Mouse (Mus musculus) lung, embryonic 14.5 days (tissue): ENCODE measurements around the gene Gipc1. TPM values are rescaled to one million over a fixed set of nuclear protein-coding genes. Genes with fewer than 3 reads are reported as not detected.
A peak's percentile ranks its signal among the peaks of the same experiment; 100 is the strongest.

Experiments
- ATAC-seq: fragments of 200-750 bp; cut with Nextera tagmentation; 2 replicates; pipeline ENCODE4 v1.8.0; 2017; ENCODE audit warnings: mild to moderate bottlenecking, moderate TSS enrichment, moderate library complexity; ENCODE audit not compliant: insufficient read depth
- DNase-seq: peaks from one replicate; pipeline ENCODE4 v3.0.0-alpha.2; 2015
- H3K27ac ChIP-seq: fragments of 300-500 bp; sonication (generic); 2 replicates; pipeline ENCODE4 v1.5.1; 2014; ENCODE audit warnings: low read depth, mild to moderate bottlenecking, moderate library complexity
- H3K27me3 ChIP-seq: fragments of 300-500 bp; sonication (generic); 2 replicates; pipeline ENCODE4 v1.6.1; 2014; ENCODE audit warnings: low read length, control low read depth; ENCODE audit not compliant: insufficient read depth
- H3K36me3 ChIP-seq: fragments of 300-500 bp; sonication (generic); 2 replicates; pipeline ENCODE4 v1.6.1; 2014; ENCODE audit warnings: control low read depth; ENCODE audit not compliant: insufficient read depth
- H3K4me1 ChIP-seq: fragments of 300-500 bp; sonication (generic); 2 replicates; pipeline ENCODE4 v1.6.1; 2014; ENCODE audit warnings: antibody characterized with exemption, control low read depth; ENCODE audit not compliant: insufficient read depth
- H3K4me2 ChIP-seq: fragments of 300-500 bp; sonication (generic); 2 replicates; pipeline ENCODE4 v1.6.1; 2014; ENCODE audit warnings: mild to moderate bottlenecking
- H3K4me3 ChIP-seq: fragments of 300-500 bp; sonication (generic); 2 replicates; pipeline ENCODE4 v1.5.1; 2014; ENCODE audit warnings: low read depth, low read length
- H3K9ac ChIP-seq: fragments of 300-500 bp; sonication (generic); 2 replicates; pipeline ENCODE4 v1.6.1; 2014
- H3K9me3 ChIP-seq: fragments of 300-500 bp; sonication (generic); 2 replicates; pipeline ENCODE4 v1.6.1; 2016; ENCODE audit warnings: low read depth, low read length, control low read depth
- CTCF ChIP-seq: IDR thresholded peaks from 2 replicates; pipeline ENCODE4 v1.5.1; 2016; ENCODE audit warnings: antibody characterized with exemption, low read depth
- WGBS: fragments of 180-500 bp; shearing (Covaris S2); extraction: QIAGEN DNeasy Blood & Tissue Kit; methylation state at CpG from one replicate; pipeline ENCODE4 v1.1.7; 2014; 5-methylcytosine and 5-hydroxymethylcytosine counted together
- polyA plus RNA-seq: library from polyadenylated mRNA; unstranded; fragments of >200 nt; fragmentation: Nextera tagmentation; extraction: Ambion mirVana; gene quantifications from 2 replicates; pipeline ENCODE4 v1.2.1, GENCODE M21; 2014

Gene Gipc1
- polyA plus RNA-seq, 1 experiment from 2014 or later = 175 TPM

- H3K4me1 ChIP-seq = peaks cover 28% of the 10 kb centered on the region
- ATAC-seq = peak; percentile 47
- peak; percentile 74 for DNase-seq
- WGBS = 10% methylated on average over 14 of the region's 14 CpGs
- H3K4me2 ChIP-seq = peak within 1 kb of the TSS; percentile 72
- peak within 1 kb of the TSS; percentile 51 for H3K27ac ChIP-seq
- no peak within 1 kb of the TSS for H3K4me3 ChIP-seq
- peak within 1 kb of the TSS; percentile 1; the same call in 1 of the 2 replicates for H3K9ac ChIP-seq
- H3K9me3 ChIP-seq = no peaks in the 10 kb centered on the region
- H3K36me3 ChIP-seq = peaks cover 26% of the 10 kb centered on the region
- peaks cover 9% of the 10 kb centered on the region; the same call in 1 of the 2 replicates for H3K27me3 ChIP-seq
- 0 out of 2 replicates have a peak, but pooled peaks have one; percentile 26 for TF ChIP-seq CTCF
These were observed 13.7 kb downstream of the Gipc1 start, which contains the start of gene Ptger1 for GRCm38 (mm10) chr8:83665969-83666865. Gene Ptger1, plus strand, starts transcription at chr8:83666678.

- peak overlapping the region; percentile 51; the same call in 1 of the 2 replicates for H3K27ac ChIP-seq
- TF ChIP-seq CTCF = no peak
- H3K9me3 ChIP-seq = no peaks in the 10 kb centered on the region
- peak overlapping the region; percentile 1; the same call in 1 of the 2 replicates for H3K9ac ChIP-seq
- H3K27me3 ChIP-seq = peaks cover 9% of the 10 kb centered on the region; the same call in 1 of the 2 replicates
- no peak overlapping the region for H3K4me3 ChIP-seq
- DNase-seq = no peak
- peak overlapping the region; percentile 18 for H3K4me2 ChIP-seq
- H3K36me3 ChIP-seq = peaks cover 32% of the 10 kb centered on the region
- ATAC-seq = no peak
- 94% methylated on average over 3 of the region's 3 CpGs for WGBS
- H3K4me1 ChIP-seq = peaks cover 28% of the 10 kb centered on the region
These were observed 14.4 kb downstream of the Gipc1 start for GRCm38 (mm10) chr8:83666866-83667234.

- no peak overlapping the region for H3K27ac ChIP-seq
- H3K4me3 ChIP-seq = 0 out of 2 replicates have a peak overlapping the region, but pooled peaks have one; percentile 36
- H3K9ac ChIP-seq = peak overlapping the region; percentile 48; the same call in 1 of the 2 replicates
- TF ChIP-seq CTCF = no peak
- H3K4me2 ChIP-seq = peak overlapping the region; percentile 72
- no peak for DNase-seq
- H3K9me3 ChIP-seq = no peaks in the 10 kb centered on the region
- H3K27me3 ChIP-seq = peaks cover 9% of the 10 kb centered on the region; the same call in 1 of the 2 replicates
- 73% methylated on average over 10 of the region's 10 CpGs for WGBS
- H3K4me1 ChIP-seq = peaks cover 24% of the 10 kb centered on the region
- H3K36me3 ChIP-seq = peaks cover 39% of the 10 kb centered on the region
- ATAC-seq = no peak
These were observed 15.0 kb downstream of the Gipc1 start for GRCm38 (mm10) chr8:83667526-83667925.

- peaks cover 24% of the 10 kb centered on the region for H3K4me1 ChIP-seq
- H3K9ac ChIP-seq = peak overlapping the region; percentile 48
- no peaks in the 10 kb centered on the region for H3K9me3 ChIP-seq
- peak overlapping the region; percentile 72 for H3K4me2 ChIP-seq
- H3K27ac ChIP-seq = no peak overlapping the region
- TF ChIP-seq CTCF = peak; percentile 98
- DNase-seq = peak; percentile 91
- 16% methylated on average over 80 of the region's 80 CpGs for WGBS
- peaks cover 9% of the 10 kb centered on the region; the same call in 1 of the 2 replicates for H3K27me3 ChIP-seq
- ATAC-seq = peak; percentile 42
- H3K4me3 ChIP-seq = peak overlapping the region; percentile 36
- peaks cover 46% of the 10 kb centered on the region for H3K36me3 ChIP-seq
These were observed 15.8 kb downstream of the Gipc1 start for GRCm38 (mm10) chr8:83668010-83668916.

- peaks cover 24% of the 10 kb centered on the region for H3K4me1 ChIP-seq
- WGBS = 69% methylated on average over 16 of the region's 16 CpGs
- no peak for DNase-seq
- peak overlapping the region; percentile 72; the same call in 1 of the 2 replicates for H3K4me2 ChIP-seq
- no peaks in the 10 kb centered on the region for H3K9me3 ChIP-seq
- no peak for ATAC-seq
- H3K36me3 ChIP-seq = peaks cover 54% of the 10 kb centered on the region
- no peak overlapping the region for H3K9ac ChIP-seq
- TF ChIP-seq CTCF = no peak
- H3K4me3 ChIP-seq = no peak overlapping the region
- no peak overlapping the region for H3K27ac ChIP-seq
- H3K27me3 ChIP-seq = peaks cover 9% of the 10 kb centered on the region; the same call in 1 of the 2 replicates
These were observed 16.5 kb downstream of the Gipc1 start for GRCm38 (mm10) chr8:83669013-83669412.

- Histone ChIP-seq H3K36me3 (peaks cover 70% of the 10 kb centered on the region), H3K27me3 (peaks cover 4% of the 10 kb centered on the region; the same call in 1 of the 2 replicates), H3K4me2 (no peak overlapping the region), H3K4me3 (no peak overlapping the region), H3K4me1 (peaks cover 6% of the 10 kb centered on the region), H3K27ac (no peak overlapping the region), H3K9ac (no peak overlapping the region), H3K9me3 (no peaks in the 10 kb centered on the region)
- no peak for TF ChIP-seq CTCF
- DNase-seq = no peak
- WGBS = 55% methylated on average over 5 of the region's 5 CpGs
- no peak for ATAC-seq
These were observed 20.5 kb downstream of the Gipc1 start for GRCm38 (mm10) chr8:83672936-83673335.
